Mouse (Mus musculus) stomach, postnatal 0 days (tissue): ENCODE results near the gene Uap1l1. TPM values are rescaled to one million over a fixed set of nuclear protein-coding genes. Genes with fewer than 3 reads are reported as not detected.

Experiments used
- ATAC-seq: fragments of 200-750 bp; cut with Nextera tagmentation; 2 replicates; pipeline ENCODE4 v1.8.0; 2017; ENCODE audit not compliant: low FRiP score, low TSS enrichment
- DNase-seq: peaks from one replicate; pipeline ENCODE4 v3.0.0-alpha.2; 2016; ENCODE audit warnings: low spot score
- H3K27ac ChIP-seq: fragments of 300-500 bp; sonication (generic); replicated peaks from 2 replicates; pipeline ENCODE4 v1.5.1; 2014; ENCODE audit warnings: mild to moderate bottlenecking, control low read depth
- H3K27me3 ChIP-seq: fragments of 300-500 bp; sonication (generic); 2 replicates; pipeline ENCODE4 v1.6.1; 2014; ENCODE audit warnings: low read length; ENCODE audit not compliant: control insufficient read depth, insufficient read depth
- H3K36me3 ChIP-seq: fragments of 300-500 bp; sonication (generic); 2 replicates; pipeline ENCODE4 v1.6.1; 2014; ENCODE audit warnings: low read length, mixed read lengths; ENCODE audit not compliant: control insufficient read depth, insufficient read depth
- H3K4me1 ChIP-seq: fragments of 300-500 bp; sonication (generic); replicated peaks from 2 replicates; pipeline ENCODE4 v1.6.1; 2014; ENCODE audit warnings: antibody characterized with exemption; ENCODE audit not compliant: control insufficient read depth, insufficient read depth
- H3K4me2 ChIP-seq: fragments of 300-500 bp; sonication (generic); replicated peaks from 2 replicates; pipeline ENCODE4 v1.6.1; 2014; ENCODE audit warnings: low read depth, mild to moderate bottlenecking, control low read depth, moderate library complexity
- H3K4me3 ChIP-seq: fragments of 300-500 bp; sonication (generic); 2 replicates; pipeline ENCODE4 v1.5.1; 2014; ENCODE audit warnings: low read depth, low read length, control low read depth
- H3K9ac ChIP-seq: fragments of 300-500 bp; sonication (generic); 2 replicates; pipeline ENCODE4 v1.6.1; 2014; ENCODE audit warnings: mild to moderate bottlenecking, low read length, control low read depth, mixed read lengths
- H3K9me3 ChIP-seq: fragments of 300-500 bp; sonication (generic); 2 replicates; pipeline ENCODE4 v1.6.1; 2016; ENCODE audit warnings: low read length; ENCODE audit not compliant: control insufficient read depth
- CTCF ChIP-seq: IDR thresholded peaks from 2 replicates; pipeline ENCODE4 v1.5.1; 2016; ENCODE audit warnings: antibody characterized with exemption, low read depth, mild to moderate bottlenecking, moderate library complexity
- EP300 ChIP-seq: optimal IDR thresholded peaks from 2 replicates; pipeline ENCODE3; 2016; ENCODE audit warnings: antibody characterized with exemption
- WGBS: fragments of 180-500 bp; shearing (Covaris S2); extraction: QIAGEN DNeasy Blood & Tissue Kit; methylation state at CpG from one replicate; pipeline ENCODE4 v1.1.7; 2014; 5-methylcytosine and 5-hydroxymethylcytosine counted together
- polyA plus RNA-seq: library from polyadenylated mRNA; unstranded; fragments of >200 nt; fragmentation: Nextera tagmentation; extraction: Ambion mirVana; gene quantifications from 2 replicates; pipeline ENCODE4 v1.2.1, GENCODE M21; 2015

Gene Uap1l1
- polyA plus RNA-seq, 1 experiment from 2014 or later: 33.2 TPM

DNA sequence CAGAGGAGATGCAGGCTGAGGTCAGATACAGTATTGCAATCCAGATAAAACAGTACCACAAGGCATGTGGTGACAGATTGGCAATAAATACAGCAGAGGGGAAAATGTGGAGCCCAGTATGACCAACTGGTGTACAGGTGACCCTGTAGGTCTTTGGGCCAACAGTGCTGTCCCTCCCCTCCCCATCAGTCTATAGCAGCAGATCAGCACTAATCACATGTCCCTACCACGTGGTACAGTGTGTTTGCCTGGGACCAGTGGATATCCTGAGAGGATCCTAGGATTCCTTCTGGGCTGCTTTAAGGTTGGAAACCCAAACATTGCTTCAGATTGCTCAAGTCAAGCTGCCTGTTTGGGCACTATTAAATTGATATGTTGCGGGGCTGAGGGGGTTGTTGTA is 31.9 kb downstream of the Uap1l1 start:
- Histone ChIP-seq H3K9ac (peak overlapping the region; percentile 71), H3K4me2 (peak overlapping the region; percentile 75), H3K27me3 (no peaks in the 10 kb centered on the region), H3K4me1 (peaks cover 3% of the 10 kb centered on the region; the same call in 1 of the 2 replicates), H3K27ac (no peak overlapping the region), H3K36me3 (peaks cover 18% of the 10 kb centered on the region; the same call in 1 of the 2 replicates), H3K4me3 (peak overlapping the region; percentile 91), H3K9me3 (no peaks in the 10 kb centered on the region)
- DNase-seq: no peak
- WGBS: 78% methylated on average over 2 of the region's 2 CpGs
- ATAC-seq: no peak
- TF ChIP-seq CTCF (no peak), EP300 (no peak)

DNA sequence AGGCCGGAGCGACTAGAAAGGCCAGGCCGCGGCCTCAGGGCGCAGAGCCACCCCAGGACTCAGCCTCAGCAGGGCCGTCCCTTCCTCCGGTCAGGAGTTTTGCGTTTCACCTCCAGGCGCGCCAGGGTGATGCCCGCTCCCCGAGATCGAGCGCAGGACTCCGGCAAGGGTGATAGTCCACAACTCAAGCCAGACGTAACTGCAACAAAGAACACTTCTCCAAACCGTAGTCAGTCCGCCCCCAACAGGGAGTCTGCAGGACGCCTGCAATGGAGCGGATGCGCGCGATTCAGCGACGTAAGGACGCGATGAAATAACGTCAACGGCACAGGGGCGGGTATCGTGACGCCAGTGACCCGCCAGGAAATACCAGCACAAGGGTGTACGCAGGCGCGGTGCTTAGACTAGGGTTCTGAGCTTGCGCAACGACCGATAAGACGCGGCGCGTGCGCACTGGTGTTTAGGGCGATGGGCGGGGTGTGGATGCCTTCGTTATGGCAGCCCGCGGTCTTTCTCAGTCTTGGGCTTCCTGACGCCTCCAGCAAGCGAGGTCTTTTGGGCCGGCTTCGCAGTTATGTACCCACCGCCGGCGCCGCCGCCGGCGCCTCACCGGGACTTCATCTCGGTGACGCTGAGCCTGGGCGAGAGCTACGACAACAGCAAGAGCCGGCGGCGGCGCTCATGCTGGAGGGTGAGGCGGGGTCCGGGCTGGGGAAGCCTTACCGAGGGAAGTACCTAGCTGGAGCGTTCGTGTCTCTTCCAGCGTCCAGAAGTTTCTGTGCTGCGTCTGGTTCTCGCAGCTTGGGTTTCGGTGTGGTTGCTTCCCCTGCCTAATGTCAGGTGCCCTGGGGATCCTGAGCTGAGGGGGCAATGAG is 33.0 kb downstream of the Uap1l1 start, which contains the start of gene Man1b1:
Gene Man1b1, plus strand, starts transcription at position 53 of the 875 bp plus-strand sequence.
- Histone ChIP-seq H3K36me3 (peaks cover 14% of the 10 kb centered on the region; the same call in 1 of the 2 replicates), H3K9ac (peak within 1 kb of the TSS; percentile 71), H3K27me3 (no peaks in the 10 kb centered on the region), H3K4me1 (peaks cover 3% of the 10 kb centered on the region; the same call in 1 of the 2 replicates), H3K4me2 (peak within 1 kb of the TSS; percentile 75), H3K27ac (peak within 1 kb of the TSS; percentile 77), H3K4me3 (peak within 1 kb of the TSS; percentile 91), H3K9me3 (no peaks in the 10 kb centered on the region)
- peak; percentile 97 for ATAC-seq
- peak; percentile 99 for DNase-seq
- TF ChIP-seq CTCF (peak; percentile 68), EP300 (no peak)
- under 1% methylated on average over 74 of the region's 78 CpGs for WGBS

DNA sequence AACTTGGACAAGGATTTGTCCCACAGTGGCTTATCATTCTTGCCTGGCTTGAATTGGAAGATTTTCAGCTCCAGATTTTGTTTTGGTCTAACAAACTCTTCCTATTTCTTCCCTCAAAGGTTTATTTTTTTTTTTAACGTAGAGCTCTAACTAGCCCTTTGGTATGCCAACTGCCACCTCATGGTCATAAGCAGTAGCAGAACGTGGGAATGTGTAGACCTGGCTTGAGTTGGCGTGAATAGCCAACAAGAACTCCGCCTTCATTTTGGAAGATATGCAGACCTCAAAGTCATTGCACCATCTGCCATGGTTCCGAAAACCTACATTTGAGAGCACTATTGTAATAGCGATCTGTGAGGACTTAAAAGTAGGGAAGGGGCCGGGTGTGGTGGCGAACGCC is 34.0 kb downstream of the Uap1l1 start:
- H3K27ac ChIP-seq: no peak overlapping the region
- H3K4me3 ChIP-seq: peak overlapping the region; percentile 91
- ATAC-seq: no peak
- peak overlapping the region; percentile 68 for H3K4me2 ChIP-seq
- H3K9ac ChIP-seq: peak overlapping the region; percentile 71
- DNase-seq: no peak
- peaks cover 3% of the 10 kb centered on the region; the same call in 1 of the 2 replicates for H3K4me1 ChIP-seq
- 56% methylated on average over 9 of the region's 9 CpGs for WGBS
- no peaks in the 10 kb centered on the region for H3K9me3 ChIP-seq
- no peaks in the 10 kb centered on the region for H3K27me3 ChIP-seq
- peaks cover 9% of the 10 kb centered on the region; the same call in 1 of the 2 replicates for H3K36me3 ChIP-seq
- TF ChIP-seq CTCF (peak; percentile 36; the same call in 1 of the 2 replicates), EP300 (no peak)

DNA sequence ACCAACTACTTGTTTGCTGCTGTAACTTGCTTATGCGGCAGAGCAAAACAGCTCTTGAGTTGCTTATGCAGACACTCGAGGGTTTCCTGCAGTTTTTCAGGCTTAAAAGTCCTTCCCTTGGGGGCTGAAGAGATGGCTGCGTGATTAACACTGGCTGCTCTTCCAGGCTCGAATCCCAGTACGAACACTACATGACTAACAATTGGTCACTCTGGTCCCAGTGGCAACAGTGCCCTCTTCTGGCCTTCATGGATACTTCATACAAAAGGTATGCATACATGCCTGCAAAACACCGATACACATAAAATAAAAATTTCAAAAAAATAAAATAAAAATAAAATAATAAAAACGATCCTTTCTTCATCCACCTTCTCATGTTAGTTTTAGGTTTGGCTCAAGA is 37.0 kb downstream of the Uap1l1 start:
- no peak overlapping the region for H3K27ac ChIP-seq
- 40% methylated on average over 7 of the region's 7 CpGs for WGBS

DNA sequence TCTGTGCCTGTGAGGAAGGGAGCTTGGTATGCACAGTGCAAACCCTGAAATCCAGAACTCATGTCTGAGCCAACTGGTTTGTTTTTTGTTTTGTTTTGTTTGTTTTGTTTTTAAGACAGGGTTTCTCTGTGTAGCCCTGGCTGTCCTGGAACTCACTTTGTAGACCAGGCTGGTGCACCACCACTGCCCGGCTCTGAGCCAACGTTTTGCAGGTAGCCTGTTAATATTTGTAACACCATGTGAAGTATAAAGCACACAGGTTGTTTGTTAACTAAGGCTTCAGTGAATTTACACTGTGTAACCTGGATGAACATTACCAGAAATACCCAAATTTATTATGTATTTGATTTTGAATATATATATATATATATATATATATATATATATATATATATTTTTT is 39.4 kb downstream of the Uap1l1 start:
- no peak overlapping the region for H3K4me2 ChIP-seq
- ATAC-seq (no peak), DNase-seq (no peak)
- no peaks in the 10 kb centered on the region for H3K9me3 ChIP-seq
- no peak overlapping the region for H3K9ac ChIP-seq
- H3K4me1 ChIP-seq: no peaks in the 10 kb centered on the region
- H3K36me3 ChIP-seq: no peaks in the 10 kb centered on the region
- H3K27me3 ChIP-seq: no peaks in the 10 kb centered on the region
- TF ChIP-seq CTCF (no peak), EP300 (no peak)
- WGBS: 66% methylated on average over 2 of the region's 2 CpGs
- H3K4me3 ChIP-seq: no peak overlapping the region
- no peak overlapping the region for H3K27ac ChIP-seq

More for the DNA sequence above, 37.0 kb downstream of the Uap1l1 start:
- Histone ChIP-seq H3K27me3 (no peaks in the 10 kb centered on the region), H3K9ac (no peak overlapping the region), H3K4me3 (no peak overlapping the region), H3K4me1 (peaks cover 1% of the 10 kb centered on the region; the same call in 1 of the 2 replicates), H3K4me2 (no peak overlapping the region), H3K36me3 (no peaks in the 10 kb centered on the region), H3K9me3 (no peaks in the 10 kb centered on the region)
- TF ChIP-seq CTCF (peak; percentile 78), EP300 (no peak)
- DNase-seq (peak; percentile 50), ATAC-seq (no peak)

DNA sequence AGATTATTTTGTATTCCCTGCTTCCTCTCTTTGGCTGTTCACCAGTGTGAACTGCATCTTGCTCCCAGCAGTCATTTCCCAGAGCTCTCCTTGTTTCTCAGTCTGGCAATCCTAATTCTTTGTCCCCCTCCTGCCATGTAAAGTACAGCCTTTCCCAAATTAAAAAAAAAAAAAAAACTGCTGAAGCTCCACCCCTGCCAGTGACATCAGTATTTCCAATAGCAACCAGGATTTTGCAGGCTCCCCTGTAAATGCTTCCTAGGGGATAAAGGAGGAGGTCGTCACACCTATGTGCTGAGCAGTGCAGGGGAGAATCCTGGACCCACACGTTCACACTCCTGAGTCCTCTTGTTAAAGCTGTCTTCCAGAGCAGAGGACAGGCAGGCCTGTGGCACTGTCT is 45.4 kb downstream of the Uap1l1 start:
- no peaks in the 10 kb centered on the region for H3K9me3 ChIP-seq
- H3K4me3 ChIP-seq: no peak overlapping the region
- TF ChIP-seq CTCF (no peak), EP300 (no peak)
- no peaks in the 10 kb centered on the region for H3K36me3 ChIP-seq
- no peak overlapping the region for H3K4me2 ChIP-seq
- no peaks in the 10 kb centered on the region for H3K27me3 ChIP-seq
- H3K4me1 ChIP-seq: no peaks in the 10 kb centered on the region
- H3K9ac ChIP-seq: no peak overlapping the region
- 35% methylated on average over 2 of the region's 2 CpGs for whole genome bisulfite sequencing
- no peak overlapping the region for H3K27ac ChIP-seq
- DNase-seq: no peak
- ATAC-seq: no peak
